Mouse (Mus musculus): ENCODE results near the gene Olfr354.

Olfr354 gene

DNA sequence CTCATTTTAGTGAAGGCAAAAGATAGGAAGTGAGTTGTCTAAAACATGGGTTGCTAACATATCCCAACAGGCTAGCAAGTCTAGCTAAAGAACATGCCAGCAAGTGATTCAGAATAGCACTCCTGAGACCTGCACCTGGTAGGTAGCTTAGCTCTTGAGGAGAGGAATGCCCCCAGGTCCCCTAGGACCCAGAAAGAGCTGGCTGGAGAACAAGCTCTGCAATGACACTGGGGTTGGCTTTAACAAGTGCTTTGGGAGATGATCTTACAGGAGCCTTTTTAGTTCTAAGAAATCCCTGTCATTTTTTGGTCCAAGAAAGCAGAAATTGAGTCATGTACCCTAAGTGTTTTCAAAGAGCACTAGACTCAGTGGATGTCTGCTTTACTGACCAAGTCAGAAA lies at the start of gene Olfr354:
Gene Olfr354, plus strand, starts transcription at position 301 of the 400 bp plus-strand sequence.
- DNase-seq (ENCODE audit: low read depth, low spot score), result no peak

DNA sequence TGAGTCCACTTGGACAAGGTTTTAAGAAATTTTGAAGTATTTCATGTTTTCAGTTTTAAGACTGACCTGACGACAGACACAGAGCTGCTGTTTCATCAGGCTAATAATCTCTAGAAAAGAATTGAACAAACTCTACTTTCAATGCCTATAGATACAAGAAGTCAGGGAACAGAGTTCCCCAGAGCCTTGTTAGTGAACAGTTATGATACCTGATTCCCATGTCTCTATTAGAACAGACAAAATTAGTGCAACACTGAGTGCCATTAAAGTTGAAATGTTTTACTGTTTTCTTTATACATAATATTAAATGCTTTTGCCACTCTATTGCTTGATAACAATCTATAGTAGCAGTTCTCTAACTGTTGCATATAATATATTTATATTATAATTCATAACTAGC lies 42.9 kb upstream of the Olfr354 start, which contains the start of gene Olfr351:
Gene Olfr351, minus strand, starts transcription at position 101 of the 400 bp plus-strand sequence.
- DNase-seq (ENCODE audit: low read depth, low spot score), result no peak

DNA sequence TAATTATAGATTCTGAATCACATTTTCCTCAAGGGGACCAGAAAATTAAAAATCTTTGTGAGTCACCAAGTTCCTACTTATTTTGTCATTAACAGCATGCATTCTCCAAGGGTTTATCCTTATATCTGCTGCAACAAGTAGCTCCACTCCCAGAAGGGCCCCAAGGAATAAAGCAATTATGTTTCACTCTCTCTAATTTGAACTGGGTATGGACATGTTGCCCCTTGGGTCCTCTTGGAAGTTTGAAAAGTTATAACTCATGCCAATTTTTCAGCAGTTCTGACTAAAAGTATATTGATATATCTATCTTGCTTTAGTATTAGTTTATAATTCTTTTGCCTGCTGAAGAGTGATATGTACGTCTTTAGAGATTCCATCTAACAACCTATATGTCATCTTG lies 37.3 kb upstream of the Olfr354 start, which contains the start of gene Olfr352:
Gene Olfr352, plus strand, starts transcription at position 301 of the 400 bp plus-strand sequence.
- no peak for DNase-seq (ENCODE audit: low read depth, low spot score)

DNA sequence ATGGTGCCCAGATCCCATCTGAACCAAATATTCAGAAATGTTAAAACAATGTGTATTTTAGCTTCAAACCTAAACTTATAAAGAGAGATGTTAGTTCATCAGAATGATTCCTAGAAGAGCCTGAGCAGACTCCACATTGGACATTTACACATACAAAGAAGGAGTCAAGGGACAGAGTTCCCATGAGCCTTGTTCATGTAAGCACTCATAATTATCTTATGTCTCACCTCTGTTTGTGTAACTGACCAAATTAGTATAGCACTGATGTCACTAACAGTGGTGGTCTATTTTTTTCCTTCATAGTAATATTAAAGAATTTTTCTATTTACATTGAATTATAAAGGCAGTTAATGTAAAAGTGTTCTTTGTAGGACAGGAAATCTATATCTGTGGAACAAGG lies 12.6 kb upstream of the Olfr354 start, which contains the start of gene Olfr353:
Gene Olfr353, minus strand, starts transcription at position 101 of the 400 bp plus-strand sequence.
- DNase-seq (ENCODE audit: low read depth, low spot score), result no peak

DNA sequence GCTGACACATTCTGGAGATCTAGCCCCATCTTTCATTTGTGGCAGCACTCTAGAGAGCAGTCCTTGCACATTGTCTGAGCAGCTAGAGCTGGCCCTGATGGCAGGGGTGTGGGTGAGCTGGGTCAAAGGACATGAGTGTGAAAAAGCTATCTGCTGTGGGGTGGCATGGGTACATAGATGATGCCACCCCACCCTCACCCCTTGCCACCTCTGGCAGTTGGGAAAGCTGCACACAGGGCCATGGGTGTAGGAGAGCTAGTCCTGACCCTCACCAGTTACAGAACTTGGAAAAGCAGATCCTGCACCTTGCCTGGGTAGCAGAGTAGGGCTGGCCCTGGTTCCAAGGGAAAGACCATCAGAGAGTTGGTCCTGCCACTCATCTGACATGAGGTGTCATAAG lies 8.4 kb upstream of the Olfr354 start:
- DNase-seq (ENCODE audit: low read depth, low spot score), result no peak

DNA sequence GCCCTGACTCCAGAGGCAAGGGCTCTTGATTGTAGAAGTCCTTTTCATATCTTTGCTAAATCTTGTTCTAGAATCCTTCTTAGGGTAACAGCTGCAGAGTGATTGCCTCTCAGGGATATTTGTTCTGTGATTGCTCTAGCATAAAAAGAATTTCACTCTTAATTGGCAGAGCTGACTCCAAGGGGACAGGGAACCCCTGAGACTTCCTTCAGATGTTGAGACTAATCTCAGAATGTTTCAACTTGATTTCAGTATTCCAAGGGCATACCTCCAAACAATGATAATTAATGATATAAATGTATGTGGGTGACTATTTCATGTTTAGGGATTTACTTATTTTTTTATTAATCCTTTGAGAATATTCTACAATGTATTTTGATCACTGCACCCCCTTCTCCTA lies 23.3 kb downstream of the Olfr354 start, which contains the start of gene Olfr355:
Gene Olfr355, minus strand, starts transcription at position 101 of the 400 bp plus-strand sequence.
- DNase-seq (ENCODE audit: low read depth, low spot score), result no peak

DNA sequence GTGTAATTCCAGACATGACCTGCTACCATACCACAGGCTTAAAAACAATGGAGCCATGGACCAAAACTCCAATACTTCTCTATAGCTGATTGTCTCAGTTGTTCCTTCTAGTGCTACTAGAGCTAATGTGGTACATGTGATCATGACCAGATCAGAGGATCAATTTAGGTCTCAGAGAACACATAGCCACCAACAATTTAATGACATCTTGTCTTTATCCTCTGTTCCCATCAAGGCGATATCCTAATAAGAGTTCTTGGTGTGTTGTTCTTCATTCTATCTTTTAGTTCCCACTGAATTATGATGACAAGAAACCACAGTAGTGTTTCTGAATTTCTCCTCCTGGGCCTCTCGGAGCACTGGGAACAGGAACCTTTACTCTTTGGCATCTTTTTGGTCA lies 31.3 kb downstream of the Olfr354 start, which contains the start of gene Olfr356:
Gene Olfr356, plus strand, starts transcription at position 301 of the 400 bp plus-strand sequence.
- DNase-seq (ENCODE audit: low read depth, low spot score), result no peak
